Mouse (Mus musculus) lung, embryonic 15.5 days (tissue): ENCODE results near the gene Ddx20. TPM values are rescaled to one million over a fixed set of nuclear protein-coding genes. Genes with fewer than 3 reads are reported as not detected.

Source experiments
- ATAC-seq: fragments of 200-750 bp; cut with Nextera tagmentation; 2 replicates; pipeline ENCODE4 v1.8.0; 2017; ENCODE audit warnings: moderate number of reproducible peaks, borderline replicate concordance; ENCODE audit not compliant: low FRiP score, low TSS enrichment; ENCODE audit errors: extremely low read depth
- H3K27ac ChIP-seq: fragments of 300-500 bp; sonication (generic); 2 replicates; pipeline ENCODE4 v1.5.1; 2015; ENCODE audit warnings: moderate library complexity, mild to moderate bottlenecking, inconsistent platforms
- H3K27me3 ChIP-seq: fragments of 300-500 bp; sonication (generic); 2 replicates; pipeline ENCODE4 v1.6.1; 2015; ENCODE audit warnings: inconsistent platforms
- H3K36me3 ChIP-seq: fragments of 300-500 bp; sonication (generic); 2 replicates; pipeline ENCODE4 v1.6.1; 2015; ENCODE audit warnings: inconsistent platforms
- H3K4me1 ChIP-seq: fragments of 300-500 bp; sonication (generic); 2 replicates; pipeline ENCODE4 v1.6.1; 2015; ENCODE audit warnings: inconsistent platforms
- H3K4me2 ChIP-seq: fragments of 300-500 bp; sonication (generic); 2 replicates; pipeline ENCODE4 v1.6.1; 2015; ENCODE audit warnings: inconsistent platforms, mild to moderate bottlenecking, moderate library complexity
- H3K4me3 ChIP-seq: fragments of 300-500 bp; sonication (generic); 2 replicates; pipeline ENCODE4 v1.5.1; 2015; ENCODE audit warnings: mild to moderate bottlenecking, inconsistent platforms
- H3K9ac ChIP-seq: fragments of 300-500 bp; sonication (generic); 2 replicates; pipeline ENCODE4 v1.6.1; 2015; ENCODE audit warnings: inconsistent platforms
- H3K9me3 ChIP-seq: fragments of 300-500 bp; sonication (generic); 2 replicates; pipeline ENCODE4 v1.6.1; 2016; ENCODE audit warnings: inconsistent platforms
- WGBS: fragments of 180-500 bp; shearing (Covaris S2); methylation state at CpG from one replicate; pipeline ENCODE4 v1.1.7; 2015; 5-methylcytosine and 5-hydroxymethylcytosine counted together
- polyA plus RNA-seq: library from polyadenylated mRNA; unstranded; fragments of >200 nt; fragmentation: Nextera tagmentation; extraction: Ambion mirVana; gene quantifications from 2 replicates; pipeline ENCODE4 v1.2.1, GENCODE M21; 2015

Gene Ddx20
- polyA plus RNA-seq, 1 experiment from 2014 or later = 40.8 TPM

GRCm38 (mm10) chr3:105688536-105688935 lies 1.2 kb upstream of the Ddx20 start:
- no peak overlapping the region for H3K27ac ChIP-seq
- H3K27me3 ChIP-seq = no peaks in the 10 kb centered on the region
- no peak for ATAC-seq
- no peak overlapping the region for H3K4me2 ChIP-seq
- peaks cover 12% of the 10 kb centered on the region for H3K36me3 ChIP-seq
- 81% methylated on average over 2 of the region's 2 CpGs for WGBS
- H3K9me3 ChIP-seq = no peaks in the 10 kb centered on the region
- peaks cover 7% of the 10 kb centered on the region for H3K4me1 ChIP-seq
- H3K9ac ChIP-seq = no peak overlapping the region
- H3K4me3 ChIP-seq = no peak overlapping the region

- Histone ChIP-seq H3K27me3 (no peaks in the 10 kb centered on the region), H3K36me3 (peaks cover 27% of the 10 kb centered on the region), H3K4me3 (peak overlapping the region; percentile 85), H3K9me3 (no peaks in the 10 kb centered on the region), H3K4me1 (peaks cover 7% of the 10 kb centered on the region), H3K9ac (peak overlapping the region; percentile 93), H3K27ac (peak overlapping the region; percentile 69), H3K4me2 (peak overlapping the region; percentile 58)
- 6% methylated on average over 60 of the region's 60 CpGs for WGBS
- ATAC-seq = peak; percentile 74; the same call in 1 of the 2 replicates
These were observed 715 bp downstream of the Ddx20 start for GRCm38 (mm10) chr3:105686394-105687323.

GRCm38 (mm10) chr3:105680346-105680745 lies 7.0 kb downstream of the Ddx20 start:
- Histone ChIP-seq H3K27me3 (no peaks in the 10 kb centered on the region), H3K36me3 (peaks cover 67% of the 10 kb centered on the region), H3K9ac (no peak overlapping the region), H3K27ac (no peak overlapping the region), H3K4me1 (no peaks in the 10 kb centered on the region), H3K9me3 (no peaks in the 10 kb centered on the region), H3K4me3 (no peak overlapping the region), H3K4me2 (no peak overlapping the region)
- ATAC-seq = no peak
- WGBS = 89% methylated on average over 7 of the region's 7 CpGs

GRCm38 (mm10) chr3:105675932-105676331 lies 11.4 kb downstream of the Ddx20 start:
- no peak overlapping the region for H3K27ac ChIP-seq
- no peaks in the 10 kb centered on the region for H3K4me1 ChIP-seq
- peaks cover 36% of the 10 kb centered on the region for H3K36me3 ChIP-seq
- ATAC-seq = no peak
- H3K4me2 ChIP-seq = no peak overlapping the region
- H3K27me3 ChIP-seq = no peaks in the 10 kb centered on the region
- no peak overlapping the region for H3K4me3 ChIP-seq
- H3K9ac ChIP-seq = no peak overlapping the region
- H3K9me3 ChIP-seq = no peaks in the 10 kb centered on the region
- 47% methylated on average over 2 of the region's 2 CpGs for WGBS

- WGBS = 17% methylated on average over 7 of the region's 7 CpGs
- Histone ChIP-seq H3K27ac (no peak overlapping the region), H3K27me3 (no peaks in the 10 kb centered on the region), H3K4me3 (no peak overlapping the region), H3K4me1 (no peaks in the 10 kb centered on the region), H3K4me2 (no peak overlapping the region), H3K36me3 (peaks cover 30% of the 10 kb centered on the region), H3K9me3 (no peaks in the 10 kb centered on the region), H3K9ac (no peak overlapping the region)
- no peak; the same call in 1 of the 2 replicates for ATAC-seq
These were observed 12.7 kb downstream of the Ddx20 start for GRCm38 (mm10) chr3:105674595-105675218.

GRCm38 (mm10) chr3:105670801-105671200 lies 16.6 kb downstream of the Ddx20 start:
- ATAC-seq = no peak
- H3K27ac ChIP-seq = no peak overlapping the region

GRCm38 (mm10) chr3:105669776-105670175 lies 17.6 kb downstream of the Ddx20 start:
- no peaks in the 10 kb centered on the region for H3K9me3 ChIP-seq
- H3K4me1 ChIP-seq = no peaks in the 10 kb centered on the region
- ATAC-seq = no peak
- no peak overlapping the region for H3K4me2 ChIP-seq
- WGBS = 81% methylated on average over 3 of the region's 3 CpGs
- no peak overlapping the region for H3K4me3 ChIP-seq
- no peaks in the 10 kb centered on the region for H3K27me3 ChIP-seq
- no peak overlapping the region for H3K9ac ChIP-seq
- H3K36me3 ChIP-seq = no peaks in the 10 kb centered on the region
- H3K27ac ChIP-seq = no peak overlapping the region

More at GRCm38 (mm10) chr3:105670801-105671200, 16.6 kb downstream of the Ddx20 start:
- H3K4me3 ChIP-seq = no peak overlapping the region
- no peak overlapping the region for H3K4me2 ChIP-seq
- H3K9ac ChIP-seq = no peak overlapping the region
- 84% methylated on average over 1 of the region's 1 CpGs for WGBS
- H3K9me3 ChIP-seq = no peaks in the 10 kb centered on the region
- no peaks in the 10 kb centered on the region for H3K4me1 ChIP-seq
- 0 out of 2 replicates have a peak, but pooled peaks cover under 1% of the 10 kb centered on the region for H3K36me3 ChIP-seq
- no peaks in the 10 kb centered on the region for H3K27me3 ChIP-seq

GRCm38 (mm10) chr3:105668161-105668560 lies 19.2 kb downstream of the Ddx20 start:
- Histone ChIP-seq H3K36me3 (no peaks in the 10 kb centered on the region), H3K27me3 (no peaks in the 10 kb centered on the region), H3K9me3 (no peaks in the 10 kb centered on the region), H3K27ac (no peak overlapping the region), H3K4me1 (no peaks in the 10 kb centered on the region), H3K4me2 (no peak overlapping the region), H3K4me3 (no peak overlapping the region), H3K9ac (no peak overlapping the region)
- ATAC-seq = no peak
- WGBS = 37% methylated on average over 9 of the region's 9 CpGs

GRCm38 (mm10) chr3:105666996-105667523 lies 20.3 kb downstream of the Ddx20 start:
- ATAC-seq = no peak
- H3K4me1 ChIP-seq = no peaks in the 10 kb centered on the region
- no peaks in the 10 kb centered on the region for H3K36me3 ChIP-seq
- H3K9me3 ChIP-seq = no peaks in the 10 kb centered on the region
- no peaks in the 10 kb centered on the region for H3K27me3 ChIP-seq
- no peak overlapping the region for H3K4me2 ChIP-seq
- WGBS = 64% methylated on average over 4 of the region's 4 CpGs
- no peak overlapping the region for H3K9ac ChIP-seq
- no peak overlapping the region for H3K27ac ChIP-seq
- no peak overlapping the region for H3K4me3 ChIP-seq

GRCm38 (mm10) chr3:105665105-105665765 lies 22.1 kb downstream of the Ddx20 start:
- no peak overlapping the region for H3K27ac ChIP-seq
- H3K27me3 ChIP-seq = no peaks in the 10 kb centered on the region
- no peaks in the 10 kb centered on the region for H3K4me1 ChIP-seq
- no peak for ATAC-seq
- no peaks in the 10 kb centered on the region for H3K36me3 ChIP-seq
- WGBS = 74% methylated on average over 9 of the region's 9 CpGs
- H3K9ac ChIP-seq = no peak overlapping the region
- no peak overlapping the region for H3K4me2 ChIP-seq
- no peaks in the 10 kb centered on the region for H3K9me3 ChIP-seq
- H3K4me3 ChIP-seq = no peak overlapping the region

- no peak overlapping the region for H3K4me2 ChIP-seq
- H3K9me3 ChIP-seq = no peaks in the 10 kb centered on the region
- H3K36me3 ChIP-seq = no peaks in the 10 kb centered on the region
- ATAC-seq = no peak
- 58% methylated on average over 8 of the region's 8 CpGs for WGBS
- no peak overlapping the region for H3K9ac ChIP-seq
- H3K27ac ChIP-seq = no peak overlapping the region
- no peak overlapping the region for H3K4me3 ChIP-seq
- H3K27me3 ChIP-seq = no peaks in the 10 kb centered on the region
- H3K4me1 ChIP-seq = no peaks in the 10 kb centered on the region
These were observed 24.3 kb downstream of the Ddx20 start for GRCm38 (mm10) chr3:105663043-105663442.
